Mouse (Mus musculus): Measurements from ENCODE around the gene Atxn1.

GRCm38 (mm10) chr13:45582294-45582693 lies 382.5 kb downstream of the Atxn1 start:
- TF ChIP-seq POLR2A (IDR thresholded peaks at IDR 0.05; ENCODE audit: low read depth, low read length) (no peak), CTCF (IDR thresholded peaks at IDR 0.05; ENCODE audit: borderline replicate concordance, insufficient read depth, low read length) (no peak)
